Mouse (Mus musculus): Measurements from ENCODE around the gene Map4k1. TPM values are rescaled to one million over a fixed set of nuclear protein-coding genes. Genes with fewer than 3 reads are reported as not detected.

The Map4k1 gene
- 10 to 100 TPM in 2 of 26 experiments, 1 to 10 TPM in 24; 1.4 to 11.2 (median 6.7) TPM for total RNA-seq (2018; cell fraction: chromatin; rRNA removed)
- 1 to 10 TPM; 2.6 to 8.3 (median 4.4) TPM for total RNA-seq (2018; cell fraction: cytosol; rRNA removed)
- total RNA-seq (2018; cell fraction: nucleus; rRNA removed), result 10 to 100 TPM in 1 of 26 experiments, 1 to 10 TPM in 25; 1.5 to 14.1 (median 5.7) TPM
- polyA plus RNA-seq (2018), result 3.7 to 5.2 TPM (median 4.7 TPM) in 3 replicates

DNA sequence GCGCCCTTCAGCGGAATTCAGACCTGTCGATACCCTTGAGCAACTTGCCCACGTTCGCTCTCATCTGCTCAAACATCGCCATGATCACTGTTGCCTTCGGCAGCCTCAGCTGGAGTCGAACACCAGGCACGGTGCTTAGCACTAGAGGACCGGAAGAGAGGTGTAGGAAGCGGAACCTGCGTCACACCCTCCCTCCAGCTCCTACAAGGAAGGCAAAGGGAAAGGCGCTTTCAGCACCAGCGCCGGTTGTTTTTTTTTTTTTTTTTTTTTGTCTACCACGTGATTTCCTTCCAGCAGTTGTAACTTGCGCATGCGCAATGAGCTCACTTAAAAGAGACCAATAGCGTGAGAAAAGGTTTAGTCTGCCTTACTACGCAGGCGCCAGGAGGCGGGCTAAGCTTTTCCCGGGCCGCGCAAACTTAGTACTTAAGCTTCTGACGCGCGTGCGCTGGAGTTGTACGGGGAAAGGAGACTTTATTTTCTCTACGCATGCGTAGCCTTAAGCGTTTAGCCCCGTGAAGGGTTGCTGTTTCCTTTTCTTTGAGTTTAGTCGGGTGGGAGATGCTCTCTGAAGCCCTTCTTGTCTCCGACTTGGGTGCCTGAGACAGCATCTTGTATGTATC is at the start of gene Map4k1, which contains the start of gene Eif3k:
TSS of gene Map4k1 (plus strand) at position 400 of the 623 bp plus-strand sequence.
TSS of gene Eif3k (minus strand) at position 214 of the 623 bp plus-strand sequence.
- Histone ChIP-seq H3K79me2 (ENCODE audit: inconsistent target) (peaks cover 42% of the 10 kb centered on the region), H3K36me3 (ENCODE audit: inconsistent target) (peaks cover 26% of the 10 kb centered on the region), H3K27ac (peak within 1 kb of the TSS; percentile 90), H3K4me3 (ENCODE audit: inconsistent target) (peak within 1 kb of the TSS; percentile 100)
- WGBS (ENCODE audit: missing documents), result under 1% methylated on average over 36 of the region's 36 CpGs

DNA sequence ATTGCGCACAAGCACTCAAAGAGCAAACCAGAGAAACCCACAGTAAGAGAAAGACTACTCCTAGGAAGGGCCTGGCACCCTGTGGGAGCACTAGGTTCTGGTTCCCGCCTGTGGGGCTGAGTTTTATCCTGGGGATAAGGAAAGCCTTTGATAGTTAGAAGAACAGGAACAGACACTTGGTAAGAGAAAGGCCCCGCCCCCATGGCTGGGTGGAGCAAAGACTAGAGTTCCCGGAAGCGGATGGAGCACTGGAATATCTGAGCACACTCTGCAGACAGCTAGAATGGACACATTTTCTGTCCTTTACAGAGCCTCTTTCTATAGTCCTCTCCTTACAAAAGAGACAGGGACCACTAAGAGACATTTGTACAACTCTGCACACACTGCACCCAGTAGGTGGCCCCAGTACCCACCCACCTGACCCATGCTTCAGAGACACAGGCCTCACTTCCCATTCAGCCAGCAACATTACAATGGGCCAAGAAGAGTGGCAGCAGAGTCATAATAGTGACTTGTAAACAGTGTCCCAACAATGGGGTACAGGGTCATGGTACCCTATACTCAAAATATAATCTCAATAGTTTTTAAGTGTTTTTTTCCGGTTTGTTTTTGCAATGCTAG is 49.3 kb upstream of the Map4k1 start:
- Histone ChIP-seq H3K27ac (no peak overlapping the region), H3K4me3 (ENCODE audit: inconsistent target) (no peak overlapping the region), H3K79me2 (ENCODE audit: inconsistent target) (peaks cover 100% of the 10 kb centered on the region), H3K36me3 (ENCODE audit: inconsistent target) (no peaks in the 10 kb centered on the region)
- WGBS (ENCODE audit: missing documents), result 84% methylated on average over 6 of the region's 6 CpGs

DNA sequence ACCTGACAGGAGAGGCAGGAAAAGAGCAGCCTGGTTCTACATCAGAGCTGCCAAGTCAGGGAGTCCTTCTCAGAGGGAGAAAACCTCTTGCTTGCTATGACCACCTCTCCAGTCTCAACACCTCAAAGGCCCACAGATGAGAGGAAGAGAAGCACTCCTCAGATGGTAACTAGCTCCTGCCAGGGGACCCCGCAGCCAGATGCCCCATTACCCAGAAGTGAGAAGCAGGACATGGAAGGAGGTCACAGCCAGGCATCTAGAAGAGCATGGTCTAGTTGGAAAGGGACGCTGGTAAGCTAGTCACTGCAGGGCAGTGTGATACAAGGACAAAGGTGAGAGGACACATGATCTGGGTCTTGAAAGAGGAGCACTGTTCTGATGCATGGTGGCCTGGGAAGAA is 48.0 kb upstream of the Map4k1 start:
- WGBS (ENCODE audit: missing documents), result 93% methylated on average over 2 of the region's 2 CpGs

DNA sequence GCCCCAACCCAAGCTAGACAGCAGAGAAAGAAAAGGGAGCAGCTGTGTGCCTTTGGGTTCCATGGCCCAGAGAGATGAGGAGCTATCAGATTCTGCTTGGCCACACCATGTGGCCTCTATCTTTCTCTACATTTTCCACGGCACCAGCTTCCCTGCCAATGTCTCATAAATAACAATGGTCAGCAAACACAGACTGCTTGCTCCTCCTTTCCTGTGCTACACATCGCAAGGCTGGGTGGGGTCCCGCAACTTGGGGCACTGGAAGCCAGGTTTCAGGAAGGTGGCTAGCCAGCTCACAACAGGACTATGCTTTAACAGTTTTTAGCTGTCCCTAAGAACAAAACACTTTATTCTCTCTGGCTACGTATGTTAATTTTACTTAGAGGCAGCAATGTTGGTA is 45.1 kb upstream of the Map4k1 start:
- Histone ChIP-seq H3K79me2 (ENCODE audit: inconsistent target) (peaks cover 100% of the 10 kb centered on the region), H3K36me3 (ENCODE audit: inconsistent target) (no peaks in the 10 kb centered on the region), H3K4me3 (ENCODE audit: inconsistent target) (no peak overlapping the region), H3K27ac (no peak overlapping the region)
- WGBS (ENCODE audit: missing documents), result 89% methylated on average over 4 of the region's 4 CpGs

More for the DNA sequence above, 48.0 kb upstream of the Map4k1 start:
- no peaks in the 10 kb centered on the region for H3K36me3 ChIP-seq (ENCODE audit: inconsistent target)
- H3K27ac ChIP-seq, result no peak overlapping the region
- peaks cover 100% of the 10 kb centered on the region for H3K79me2 ChIP-seq (ENCODE audit: inconsistent target)
- no peak overlapping the region for H3K4me3 ChIP-seq (ENCODE audit: inconsistent target)

DNA sequence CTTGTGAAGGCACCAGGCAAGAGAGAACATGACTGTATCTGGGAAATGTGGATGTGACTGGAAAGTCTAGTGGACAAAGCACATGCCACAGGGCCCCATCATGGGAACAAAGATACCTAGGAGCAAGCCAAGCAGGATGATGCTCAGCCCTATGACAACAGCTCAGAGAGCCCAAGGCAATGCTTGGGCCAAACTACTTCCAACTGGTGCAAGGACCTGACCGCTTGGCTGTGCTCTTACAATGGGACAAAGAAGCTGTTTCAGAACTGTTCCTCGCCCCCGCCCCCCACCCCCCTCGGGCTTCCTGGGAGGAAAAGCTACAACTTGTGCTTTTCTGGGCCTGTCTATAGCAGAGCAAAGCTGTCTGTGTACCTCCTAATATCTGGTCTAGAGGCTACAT is 43.2 kb upstream of the Map4k1 start:
- Histone ChIP-seq H3K79me2 (ENCODE audit: inconsistent target) (peaks cover 100% of the 10 kb centered on the region), H3K36me3 (ENCODE audit: inconsistent target) (no peaks in the 10 kb centered on the region), H3K27ac (no peak overlapping the region), H3K4me3 (ENCODE audit: inconsistent target) (no peak overlapping the region)
- WGBS (ENCODE audit: missing documents), result 70% methylated on average over 4 of the region's 4 CpGs

DNA sequence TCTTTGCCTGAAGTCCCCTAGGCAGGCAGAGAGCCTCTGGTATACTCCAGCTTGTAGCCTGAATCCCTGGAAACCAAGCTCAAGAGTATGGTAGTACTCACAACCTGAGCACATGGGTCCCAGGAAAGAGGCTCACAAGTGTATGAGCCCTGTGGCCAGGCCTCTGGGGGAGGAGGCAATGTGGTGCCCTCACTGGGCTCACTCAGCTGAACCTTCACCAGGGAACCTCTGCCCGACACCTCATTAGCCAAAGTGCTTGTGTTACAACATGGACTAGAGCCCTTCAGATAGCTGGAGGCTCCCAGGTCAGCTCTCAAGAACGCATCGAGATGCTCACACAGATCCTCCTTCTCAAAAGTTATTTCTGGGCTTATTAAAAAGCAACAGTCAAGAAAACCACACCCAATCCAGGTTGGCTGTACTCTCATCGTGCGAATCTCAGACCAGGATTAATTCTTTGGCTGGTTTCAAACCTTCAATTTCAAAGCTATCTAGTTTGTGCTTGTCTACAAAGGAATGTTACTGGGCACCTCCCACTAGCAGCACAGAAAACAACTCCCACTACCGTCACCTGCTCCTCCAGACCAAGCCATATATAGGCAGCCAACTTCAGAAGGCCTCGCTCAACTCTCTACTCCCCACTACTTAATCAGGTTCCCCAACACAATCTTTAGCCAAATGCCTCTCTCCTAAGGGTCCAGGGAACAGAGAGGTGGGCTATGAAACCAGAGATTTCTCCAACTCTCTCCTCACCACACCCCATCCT is 42.2 kb upstream of the Map4k1 start:
- Histone ChIP-seq H3K36me3 (ENCODE audit: inconsistent target) (no peaks in the 10 kb centered on the region), H3K79me2 (ENCODE audit: inconsistent target) (peaks cover 100% of the 10 kb centered on the region), H3K4me3 (ENCODE audit: inconsistent target) (no peak overlapping the region), H3K27ac (no peak overlapping the region)
- WGBS (ENCODE audit: missing documents), result 95% methylated on average over 7 of the region's 7 CpGs

DNA sequence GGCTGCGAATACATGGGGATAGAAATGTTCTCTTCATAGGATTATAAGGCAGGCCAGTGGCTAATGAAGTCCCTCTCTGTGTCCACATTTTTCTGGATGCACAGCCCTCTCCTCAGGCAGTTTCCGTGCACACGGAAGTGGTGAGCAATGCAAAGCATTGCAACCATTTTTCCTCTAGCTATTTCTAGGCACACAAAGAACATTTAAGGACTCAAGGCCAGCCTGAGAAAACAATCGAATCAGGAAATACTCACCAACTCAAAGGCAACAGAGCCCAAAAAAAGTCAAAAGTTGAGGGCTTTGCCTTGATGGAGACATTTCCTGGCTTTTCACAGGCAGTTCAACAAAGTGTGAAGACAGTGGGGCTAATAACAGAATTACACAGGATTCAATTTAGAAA is 40.7 kb upstream of the Map4k1 start:
- H3K27ac ChIP-seq, result no peak overlapping the region
- no peaks in the 10 kb centered on the region for H3K36me3 ChIP-seq (ENCODE audit: inconsistent target)
- 92% methylated on average over 4 of the region's 4 CpGs for WGBS (ENCODE audit: missing documents)
- peaks cover 100% of the 10 kb centered on the region for H3K79me2 ChIP-seq (ENCODE audit: inconsistent target)
- no peak overlapping the region for H3K4me3 ChIP-seq (ENCODE audit: inconsistent target)

DNA sequence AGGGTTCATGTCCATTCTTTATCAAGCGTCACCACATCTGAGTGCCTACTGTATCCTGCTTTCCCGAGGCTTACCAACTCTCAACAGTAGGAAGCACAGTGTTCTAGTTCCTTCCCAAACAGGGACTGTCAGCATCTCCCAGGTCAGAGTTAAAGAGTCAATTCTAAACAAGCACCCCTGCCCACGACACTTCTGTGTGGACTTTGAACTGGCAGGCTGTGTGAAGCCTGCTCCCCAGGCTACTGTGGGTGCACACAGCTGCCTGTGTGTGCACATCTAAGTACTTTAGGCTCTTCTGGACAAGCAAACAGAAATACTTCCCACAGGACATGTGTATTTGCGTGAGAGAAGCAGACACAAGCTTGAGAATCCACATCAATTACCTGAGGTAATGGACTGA is 40.3 kb upstream of the Map4k1 start:
- Histone ChIP-seq H3K79me2 (ENCODE audit: inconsistent target) (peaks cover 100% of the 10 kb centered on the region), H3K36me3 (ENCODE audit: inconsistent target) (no peaks in the 10 kb centered on the region), H3K4me3 (ENCODE audit: inconsistent target) (no peak overlapping the region), H3K27ac (no peak overlapping the region)
- 95% methylated on average over 4 of the region's 4 CpGs for WGBS (ENCODE audit: missing documents)

DNA sequence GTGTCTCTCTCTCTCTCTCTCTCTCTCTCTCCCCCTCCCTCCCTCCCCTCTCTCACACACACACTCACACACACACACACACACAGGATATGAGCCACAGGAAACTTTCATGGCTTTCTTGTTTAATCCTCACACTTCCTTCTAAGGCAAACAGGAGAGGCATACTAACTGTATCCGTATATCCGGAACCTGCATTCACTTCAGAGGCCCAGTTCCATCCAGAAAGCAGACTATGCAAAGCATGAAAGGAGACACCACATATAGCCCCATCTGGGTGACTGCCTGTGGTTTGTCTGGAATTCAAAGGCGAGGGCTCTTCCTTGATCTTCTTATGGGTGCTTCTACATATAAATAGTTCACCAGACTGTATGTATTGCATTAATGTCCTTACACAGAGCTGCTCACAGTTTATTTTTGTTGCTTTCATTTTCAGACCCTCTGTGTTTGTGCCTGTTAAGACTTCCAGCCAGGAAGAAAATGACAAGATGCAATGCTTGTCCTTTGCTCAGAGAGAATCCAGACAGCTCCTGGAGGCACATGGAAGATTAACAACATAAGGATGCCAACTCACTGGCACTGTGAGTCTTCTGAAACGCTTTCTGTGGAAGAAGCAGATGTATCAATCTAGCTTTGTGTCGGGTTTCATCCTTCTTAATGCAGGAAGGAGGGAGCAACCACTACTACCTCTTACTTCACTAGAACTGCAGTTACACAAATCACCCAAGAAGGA is 38.2 kb upstream of the Map4k1 start:
- Histone ChIP-seq H3K4me3 (ENCODE audit: inconsistent target) (no peak overlapping the region), H3K27ac (no peak overlapping the region), H3K36me3 (ENCODE audit: inconsistent target) (no peaks in the 10 kb centered on the region), H3K79me2 (ENCODE audit: inconsistent target) (peaks cover 100% of the 10 kb centered on the region)
- WGBS (ENCODE audit: missing documents), result 46% methylated on average over 5 of the region's 5 CpGs

DNA sequence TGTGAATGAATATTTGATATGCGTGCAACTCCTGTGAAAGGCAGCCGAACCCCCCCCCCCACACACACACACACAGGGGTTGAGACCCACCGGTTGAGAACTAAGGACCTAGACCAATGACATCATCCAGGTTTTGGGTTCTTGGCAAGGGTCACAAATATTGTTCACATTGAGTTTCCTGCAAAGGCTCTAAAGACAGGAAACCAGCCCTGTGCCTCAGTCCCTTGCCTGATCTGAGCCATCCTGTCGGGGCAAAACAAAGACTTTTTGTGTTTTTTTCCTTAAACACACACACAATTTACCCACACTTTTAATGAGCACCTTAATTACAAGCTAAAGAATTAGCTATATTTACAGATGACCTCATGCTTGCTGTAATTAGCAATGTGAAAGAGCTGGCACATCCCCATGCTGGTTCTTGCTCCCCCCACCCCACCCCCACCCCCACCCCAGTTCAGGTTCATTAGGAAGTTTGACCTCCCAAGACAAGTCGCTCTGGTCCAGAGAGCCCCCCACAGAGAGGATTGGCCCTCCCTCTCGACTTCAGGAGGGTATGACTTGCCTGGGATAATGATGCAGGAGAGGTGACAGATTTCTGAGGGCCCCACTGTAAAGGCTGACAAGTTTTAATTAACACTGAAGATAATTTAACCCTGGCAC is 37.0 kb upstream of the Map4k1 start:
- no peaks in the 10 kb centered on the region for H3K36me3 ChIP-seq (ENCODE audit: inconsistent target)

DNA sequence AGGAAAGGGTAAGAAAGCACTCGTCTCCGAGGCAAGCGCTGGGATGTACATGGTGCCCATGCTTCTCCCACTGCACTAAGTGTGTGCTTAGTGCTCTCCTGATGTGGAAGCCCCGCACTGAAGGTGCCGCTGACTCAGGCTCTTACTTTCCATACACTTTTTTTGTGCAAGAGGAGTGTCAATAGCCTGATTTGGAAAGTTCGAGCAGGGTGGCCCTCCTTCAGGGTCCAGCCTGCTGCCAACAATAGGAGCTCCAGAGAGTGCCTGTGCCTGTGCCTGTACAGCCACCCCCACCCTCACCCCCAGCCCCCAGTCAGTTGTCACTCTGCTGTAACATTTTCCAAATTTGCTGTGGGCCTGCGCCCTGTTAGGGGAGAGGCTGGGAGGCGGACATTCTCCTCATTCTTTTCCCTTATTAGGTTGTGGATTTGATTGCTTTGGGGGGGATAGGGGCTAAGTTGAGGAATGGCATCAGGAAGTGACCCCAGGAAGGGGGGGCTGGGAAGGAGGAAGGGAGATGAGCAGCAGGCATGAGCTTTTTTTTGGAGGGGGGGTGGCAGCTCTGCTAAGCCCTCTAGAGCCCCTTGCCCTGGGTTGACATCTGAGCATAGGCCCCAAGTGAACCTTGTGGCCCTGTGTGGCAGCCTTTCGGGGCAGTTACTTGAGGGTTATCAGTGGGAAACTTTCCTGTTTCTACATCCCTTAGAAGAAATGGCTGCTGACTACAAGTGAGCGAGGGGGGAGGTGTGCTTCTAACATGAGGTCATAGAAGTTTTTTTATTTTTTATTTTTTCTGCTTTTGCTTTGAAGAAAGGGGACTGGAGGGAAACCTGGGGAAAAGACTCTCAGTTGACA is 36.2 kb upstream of the Map4k1 start:
- 78% methylated on average over 10 of the region's 10 CpGs for WGBS (ENCODE audit: missing documents)
- Histone ChIP-seq H3K4me3 (ENCODE audit: inconsistent target) (no peak overlapping the region), H3K79me2 (ENCODE audit: inconsistent target) (peaks cover 100% of the 10 kb centered on the region), H3K36me3 (ENCODE audit: inconsistent target) (no peaks in the 10 kb centered on the region; the same call in 1 of the 2 replicates), H3K27ac (no peak overlapping the region)

More for the DNA sequence above, 37.0 kb upstream of the Map4k1 start:
- Histone ChIP-seq H3K27ac (no peak overlapping the region), H3K4me3 (ENCODE audit: inconsistent target) (no peak overlapping the region), H3K79me2 (ENCODE audit: inconsistent target) (peaks cover 100% of the 10 kb centered on the region)
- WGBS (ENCODE audit: missing documents), result 81% methylated on average over 5 of the region's 6 CpGs

DNA sequence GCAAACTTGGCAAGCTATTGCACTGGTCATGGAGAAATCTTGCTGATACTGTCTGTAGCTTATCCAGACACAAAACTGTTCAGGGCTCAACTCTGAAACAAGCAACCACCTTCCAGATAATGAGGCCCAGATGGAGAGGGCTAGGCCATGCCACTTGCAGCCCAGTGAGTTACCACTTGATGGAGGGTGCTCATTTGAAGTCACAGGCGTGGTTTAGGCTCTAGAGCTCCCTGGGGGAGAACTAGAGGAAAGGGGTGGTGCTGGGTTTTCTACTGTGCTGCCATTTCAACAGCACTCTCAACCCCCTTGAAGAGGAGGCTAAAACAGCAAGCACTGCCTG is 35.6 kb upstream of the Map4k1 start:
- 64% methylated on average over 1 of the region's 1 CpGs for WGBS (ENCODE audit: missing documents)
- H3K79me2 ChIP-seq (ENCODE audit: inconsistent target), result peaks cover 100% of the 10 kb centered on the region
- H3K4me3 ChIP-seq (ENCODE audit: inconsistent target), result no peak overlapping the region
- no peak overlapping the region for H3K27ac ChIP-seq
- no peaks in the 10 kb centered on the region; the same call in 1 of the 2 replicates for H3K36me3 ChIP-seq (ENCODE audit: inconsistent target)

DNA sequence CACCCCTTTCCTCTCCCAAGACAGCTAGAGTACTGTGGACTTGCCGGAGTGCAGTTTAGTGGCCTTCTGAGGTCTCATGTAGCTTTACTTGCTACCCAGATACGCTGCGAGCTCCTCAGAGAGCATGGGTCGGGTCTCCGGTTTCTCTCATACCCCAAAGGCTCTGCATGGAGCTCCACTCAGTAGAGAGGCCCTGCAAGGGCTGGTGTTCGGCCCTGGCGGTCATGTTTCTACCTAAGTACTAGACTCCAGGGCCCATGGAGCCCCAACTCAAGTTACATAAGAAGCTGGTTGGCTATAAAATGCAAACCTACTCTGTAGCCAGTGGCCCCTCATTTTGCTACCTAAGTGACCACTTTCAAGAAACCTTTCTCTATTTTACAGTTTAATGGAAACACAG is 33.1 kb upstream of the Map4k1 start:
- H3K4me3 ChIP-seq (ENCODE audit: inconsistent target), result no peak overlapping the region
- no peak overlapping the region for H3K27ac ChIP-seq
- H3K36me3 ChIP-seq (ENCODE audit: inconsistent target), result no peaks in the 10 kb centered on the region; the same call in 1 of the 2 replicates
- H3K79me2 ChIP-seq (ENCODE audit: inconsistent target), result peaks cover 100% of the 10 kb centered on the region
- WGBS (ENCODE audit: missing documents), result 95% methylated on average over 7 of the region's 7 CpGs
